Mouse (Mus musculus) megakaryocyte, embryonic 14.5 days (primary cell): Measurements from ENCODE around the gene Cd8b1.

Experiments used
- FLI1 ChIP-seq: IDR thresholded peaks from 2 replicates; pipeline ENCODE4 v1.6.1; 2012; ENCODE audit warnings: low read length, inconsistent platforms, mixed read lengths
- GATA1 ChIP-seq: IDR thresholded peaks from 3 replicates; pipeline ENCODE4 v1.6.1; 2012; ENCODE audit warnings: mixed read lengths, low read length, inconsistent platforms, borderline replicate concordance

- no peak for TF ChIP-seq GATA1
- TF ChIP-seq FLI1 = no peak
Observed at GRCm38 (mm10) chr6:71373249-71373775, 50.7 kb downstream of the Cd8b1 start, which contains the start of gene Cd8a.
